Mouse (Mus musculus) neural tube, embryonic 11.5 days (tissue): ENCODE data around the gene Hoxa1. TPM values are rescaled to one million over a fixed set of nuclear protein-coding genes. Genes with fewer than 3 reads are reported as not detected.

ENCODE experiments used
- ATAC-seq: fragments of 200-750 bp; cut with Nextera tagmentation; 2 replicates; pipeline ENCODE4 v1.8.0; 2017; ENCODE audit warnings: moderate number of reproducible peaks, mild to moderate bottlenecking, moderate TSS enrichment, moderate library complexity; ENCODE audit not compliant: insufficient read depth, low FRiP score, low TSS enrichment
- DNase-seq: peaks from one replicate; pipeline ENCODE4 v3.0.0-alpha.2; 2015; ENCODE audit warnings: low spot score
- H3K27ac ChIP-seq: fragments of 300-500 bp; sonication (generic); 2 replicates; pipeline ENCODE4 v1.5.1; 2014; ENCODE audit warnings: low read depth, mild to moderate bottlenecking, low read length
- H3K27me3 ChIP-seq: fragments of 300-500 bp; sonication (generic); 2 replicates; pipeline ENCODE4 v1.6.1; 2014; ENCODE audit warnings: mild to moderate bottlenecking, low read length, mixed read lengths; ENCODE audit not compliant: control insufficient read depth, insufficient read depth
- H3K36me3 ChIP-seq: fragments of 300-500 bp; sonication (generic); 2 replicates; pipeline ENCODE4 v1.6.1; 2014; ENCODE audit warnings: mild to moderate bottlenecking, low read length, moderate library complexity, mixed read lengths; ENCODE audit not compliant: control insufficient read depth, insufficient read depth
- H3K4me1 ChIP-seq: fragments of 300-500 bp; sonication (generic); 2 replicates; pipeline ENCODE4 v1.6.1; 2014; ENCODE audit warnings: low read length, mixed read lengths; ENCODE audit not compliant: control insufficient read depth, insufficient read depth
- H3K4me2 ChIP-seq: fragments of 300-500 bp; sonication (generic); 2 replicates; pipeline ENCODE4 v1.6.1; 2014; ENCODE audit warnings: low read depth, mild to moderate bottlenecking, moderate library complexity
- H3K4me3 ChIP-seq: fragments of 300-500 bp; sonication (generic); 2 replicates; pipeline ENCODE4 v1.5.1; 2014; ENCODE audit warnings: low read depth, low read length
- H3K9ac ChIP-seq: fragments of 300-500 bp; sonication (generic); 2 replicates; pipeline ENCODE4 v1.6.1; 2014; ENCODE audit warnings: mild to moderate bottlenecking, low read length
- H3K9me3 ChIP-seq: fragments of 300-500 bp; sonication (generic); 2 replicates; pipeline ENCODE4 v1.6.1; 2016; ENCODE audit warnings: low read length; ENCODE audit not compliant: control insufficient read depth
- WGBS: fragments of 180-500 bp; shearing (Covaris S2); extraction: QIAGEN DNeasy Blood & Tissue Kit; methylation state at CpG from one replicate; pipeline ENCODE4 v1.1.7; 2014; 5-methylcytosine and 5-hydroxymethylcytosine counted together
- polyA plus RNA-seq: library from polyadenylated mRNA; unstranded; fragments of >200 nt; fragmentation: Nextera tagmentation; extraction: Ambion mirVana; gene quantifications from 2 replicates; pipeline ENCODE4 v1.2.1, GENCODE M21; 2014

Hoxa1 gene
- polyA plus RNA-seq, 1 experiment from 2014 or later: 9.3 TPM

- H3K4me1 ChIP-seq: peaks cover 46% of the 10 kb centered on the region
- no peaks in the 10 kb centered on the region for H3K27me3 ChIP-seq
- DNase-seq: peak; percentile 36
Measured at GRCm38 (mm10) chr6:52152226-52153193, 5.6 kb downstream of the Hoxa1 start.

GRCm38 (mm10) chr6:52151571-52151970 lies 6.5 kb downstream of the Hoxa1 start:
- WGBS: 29% methylated on average over 4 of the region's 4 CpGs
- DNase-seq (no peak), ATAC-seq (no peak)
- no peak overlapping the region for H3K27ac ChIP-seq
- H3K9ac ChIP-seq: no peak overlapping the region
- H3K4me2 ChIP-seq: no peak overlapping the region
- no peaks in the 10 kb centered on the region for H3K27me3 ChIP-seq
- peaks cover 40% of the 10 kb centered on the region for H3K4me1 ChIP-seq
- no peaks in the 10 kb centered on the region for H3K9me3 ChIP-seq
- no peak overlapping the region for H3K4me3 ChIP-seq
- no peaks in the 10 kb centered on the region for H3K36me3 ChIP-seq

More at GRCm38 (mm10) chr6:52152226-52153193, 5.6 kb downstream of the Hoxa1 start:
- no peak overlapping the region for H3K9ac ChIP-seq
- no peak overlapping the region for H3K27ac ChIP-seq
- 12% methylated on average over 16 of the region's 16 CpGs for WGBS
- H3K36me3 ChIP-seq: no peaks in the 10 kb centered on the region
- no peak for ATAC-seq
- no peak overlapping the region for H3K4me3 ChIP-seq
- peak overlapping the region; percentile 16; the same call in 1 of the 2 replicates for H3K4me2 ChIP-seq
- H3K9me3 ChIP-seq: no peaks in the 10 kb centered on the region

- Histone ChIP-seq H3K27ac (no peak overlapping the region), H3K9ac (peak overlapping the region; percentile 18), H3K4me2 (peak overlapping the region; percentile 26), H3K9me3 (no peaks in the 10 kb centered on the region), H3K36me3 (no peaks in the 10 kb centered on the region), H3K4me3 (0 out of 2 replicates have a peak overlapping the region, but pooled peaks have one; percentile 10), H3K27me3 (no peaks in the 10 kb centered on the region), H3K4me1 (peaks cover 35% of the 10 kb centered on the region)
- DNase-seq (peak; percentile 56), ATAC-seq (no peak)
- WGBS: 5% methylated on average over 16 of the region's 16 CpGs
Measured at GRCm38 (mm10) chr6:52150401-52150966, 7.6 kb downstream of the Hoxa1 start.

GRCm38 (mm10) chr6:52139115-52139514 lies 19.0 kb downstream of the Hoxa1 start:
- Histone ChIP-seq H3K9me3 (no peaks in the 10 kb centered on the region), H3K4me3 (no peak overlapping the region), H3K4me1 (peaks cover 12% of the 10 kb centered on the region), H3K27ac (peak overlapping the region; percentile 47), H3K36me3 (no peaks in the 10 kb centered on the region), H3K4me2 (no peak overlapping the region), H3K9ac (no peak overlapping the region), H3K27me3 (no peaks in the 10 kb centered on the region)
- no peak for DNase-seq
- no peak for ATAC-seq
- WGBS: 72% methylated on average over 5 of the region's 5 CpGs

- no peak overlapping the region for H3K9ac ChIP-seq
- no peak for DNase-seq
- WGBS: 34% methylated on average over 10 of the region's 10 CpGs
- H3K4me3 ChIP-seq: no peak overlapping the region
- no peaks in the 10 kb centered on the region for H3K36me3 ChIP-seq
- peak; percentile 38; the same call in 1 of the 2 replicates for ATAC-seq
- no peaks in the 10 kb centered on the region for H3K27me3 ChIP-seq
- peaks cover 12% of the 10 kb centered on the region for H3K4me1 ChIP-seq
- H3K4me2 ChIP-seq: no peak overlapping the region
- peak overlapping the region; percentile 47 for H3K27ac ChIP-seq
- no peaks in the 10 kb centered on the region for H3K9me3 ChIP-seq
Measured at GRCm38 (mm10) chr6:52138576-52138975, 19.5 kb downstream of the Hoxa1 start.

GRCm38 (mm10) chr6:52137841-52138535 lies 20.1 kb downstream of the Hoxa1 start:
- H3K4me3 ChIP-seq: no peak overlapping the region
- DNase-seq: peak; percentile 58
- no peaks in the 10 kb centered on the region for H3K27me3 ChIP-seq
- no peaks in the 10 kb centered on the region for H3K36me3 ChIP-seq
- no peaks in the 10 kb centered on the region for H3K9me3 ChIP-seq
- peaks cover 12% of the 10 kb centered on the region for H3K4me1 ChIP-seq
- no peak for ATAC-seq
- WGBS: 45% methylated on average over 9 of the region's 9 CpGs
- peak overlapping the region; percentile 47 for H3K27ac ChIP-seq
- no peak overlapping the region for H3K4me2 ChIP-seq
- no peak overlapping the region for H3K9ac ChIP-seq

- Histone ChIP-seq H3K27ac (no peak overlapping the region), H3K36me3 (no peaks in the 10 kb centered on the region), H3K4me1 (peaks cover 16% of the 10 kb centered on the region), H3K9me3 (no peaks in the 10 kb centered on the region), H3K4me3 (no peak overlapping the region), H3K27me3 (no peaks in the 10 kb centered on the region), H3K9ac (no peak overlapping the region), H3K4me2 (no peak overlapping the region)
- ATAC-seq (no peak), DNase-seq (no peak)
- WGBS: 83% methylated on average over 4 of the region's 4 CpGs
Measured at GRCm38 (mm10) chr6:52123673-52124072, 34.4 kb downstream of the Hoxa1 start.

- WGBS: 56% methylated on average over 3 of the region's 3 CpGs
- no peak for ATAC-seq
Measured at GRCm38 (mm10) chr6:52121173-52121572, 36.9 kb downstream of the Hoxa1 start.

More at GRCm38 (mm10) chr6:52121173-52121572, 36.9 kb downstream of the Hoxa1 start:
- H3K36me3 ChIP-seq: no peaks in the 10 kb centered on the region
- peaks cover 20% of the 10 kb centered on the region for H3K4me1 ChIP-seq
- H3K27me3 ChIP-seq: no peaks in the 10 kb centered on the region
- no peak for DNase-seq
- H3K9ac ChIP-seq: no peak overlapping the region
- H3K4me3 ChIP-seq: no peak overlapping the region
- no peak overlapping the region for H3K4me2 ChIP-seq
- H3K27ac ChIP-seq: no peak overlapping the region
- H3K9me3 ChIP-seq: no peaks in the 10 kb centered on the region
